Mouse (Mus musculus) right cerebral cortex, postnatal 36 days (tissue): ENCODE measurements around the gene Dab1.

Experiments used
- DNase-seq, 2 experiments: peaks; one replicate each; pipeline ENCODE4 v3.0.0; 2022; ENCODE audit warnings: low spot score in 2 of 2, mixed read lengths in 1 of 2

The Dab1 gene

DNA sequence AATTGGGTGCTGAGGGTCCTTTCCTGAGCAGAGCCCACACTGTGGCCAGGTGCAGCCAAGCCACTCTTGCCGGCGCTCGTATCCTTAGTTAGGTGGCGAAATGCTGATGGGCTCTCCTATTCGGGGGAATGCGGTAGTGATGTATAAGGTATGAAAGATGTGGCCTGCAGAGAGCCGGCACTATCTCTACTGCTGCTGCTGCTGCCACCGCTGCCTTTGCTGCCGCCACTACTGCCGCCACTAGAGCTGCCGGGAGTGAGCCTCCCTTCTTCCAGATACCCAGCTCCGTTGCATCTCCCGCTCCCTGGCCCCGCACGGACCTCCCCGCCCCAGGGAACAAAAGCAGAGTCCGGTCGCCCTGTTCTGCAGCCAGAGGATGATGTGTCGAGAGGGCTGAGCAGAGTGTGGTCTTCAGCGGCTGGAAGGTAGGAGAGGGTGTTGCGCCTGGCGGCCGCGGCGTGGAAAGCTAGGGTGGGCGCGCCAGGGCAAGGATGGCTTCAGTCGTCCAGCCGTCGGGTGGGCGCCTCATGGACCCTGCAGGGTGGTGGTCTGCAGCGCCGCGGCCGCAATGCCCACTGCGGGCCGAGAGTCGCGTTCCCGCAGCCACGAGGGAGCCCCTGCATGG, at the start of gene Dab1:
TSS of gene Dab1 (plus strand) at position 39 of the 625 bp plus-strand sequence.
- peak; percentile 59 to 72 for DNase-seq

- no peak for DNase-seq
Observed at GRCm38 (mm10) chr4:103571721-103572352, 47.3 kb upstream of the Dab1 start.

DNA sequence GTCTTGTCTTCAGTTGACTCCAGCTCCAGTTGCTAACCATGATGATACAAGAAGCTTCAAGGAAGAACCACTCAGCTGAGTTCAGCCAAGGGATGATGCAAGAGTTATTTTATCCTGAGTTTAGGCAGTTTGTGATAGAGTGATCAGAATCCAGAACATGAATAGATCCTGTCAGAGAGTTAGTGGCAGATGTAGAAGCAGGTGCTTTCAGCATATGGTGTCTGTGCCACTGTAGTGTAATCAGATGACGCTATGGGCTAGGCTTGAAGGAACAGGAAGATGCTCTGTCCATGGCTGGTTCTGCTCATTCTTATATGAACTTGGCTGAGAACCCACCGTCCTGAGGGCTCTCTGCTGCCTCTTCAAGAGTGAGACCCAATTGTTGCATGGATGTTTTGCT, 43.6 kb upstream of the Dab1 start:
- no peak for DNase-seq

GRCm38 (mm10) chr4:103576305-103576704, 42.9 kb upstream of the Dab1 start:
- no peak for DNase-seq

- no peak for DNase-seq
Observed at GRCm38 (mm10) chr4:103577111-103577815, 41.9 kb upstream of the Dab1 start.

DNA sequence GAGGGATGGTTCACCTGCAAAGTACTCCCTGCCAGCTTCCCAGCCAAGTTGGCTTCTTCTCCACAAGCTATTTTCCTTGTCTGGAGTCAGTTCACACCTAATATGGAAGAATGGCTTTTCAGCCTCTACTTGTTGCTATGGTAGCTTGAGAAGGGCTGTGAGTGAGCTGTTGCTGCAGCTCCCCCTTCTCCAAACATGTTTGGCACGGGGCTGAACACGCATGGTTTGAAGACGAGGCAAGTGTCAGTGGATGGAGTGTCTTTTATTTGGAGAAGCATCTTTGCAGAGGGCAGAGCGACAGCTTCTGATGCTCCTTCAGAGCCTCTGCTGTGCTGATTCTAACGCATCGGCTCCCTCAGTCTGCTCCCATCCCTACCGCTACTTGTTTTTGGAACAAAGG, 41.3 kb upstream of the Dab1 start:
- no peak for DNase-seq

DNA sequence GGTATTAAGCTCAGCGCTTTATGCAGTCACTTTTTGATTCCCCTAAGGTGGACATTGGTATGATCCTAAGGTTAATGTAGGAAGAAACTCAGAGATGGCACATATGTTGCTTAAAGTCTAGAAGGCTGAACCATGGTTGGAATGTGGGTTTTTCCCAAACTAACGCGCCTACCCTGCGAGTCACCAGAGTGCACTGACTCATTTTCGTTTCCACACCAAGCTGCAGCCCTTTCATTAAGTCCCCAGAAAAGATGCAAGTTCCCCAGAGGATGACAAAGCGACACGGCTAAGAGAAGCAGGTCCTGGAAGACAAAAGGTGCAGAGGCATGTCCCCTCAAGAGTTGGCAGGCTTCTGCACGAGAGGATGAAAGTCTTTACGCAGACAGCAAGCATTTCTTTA, 39.1 kb upstream of the Dab1 start:
- no peak for DNase-seq

- no peak for DNase-seq
Observed at GRCm38 (mm10) chr4:103615011-103615410, 4.1 kb upstream of the Dab1 start.

GRCm38 (mm10) chr4:103619946-103620371, 800 bp downstream of the Dab1 start:
- peak; percentile 13 to 23 for DNase-seq

- peak in 1 of 2 experiments; percentile 18 for DNase-seq
Observed at GRCm38 (mm10) chr4:103620590-103621155, 1.5 kb downstream of the Dab1 start.

- DNase-seq: no peak
Observed at GRCm38 (mm10) chr4:103621586-103621985, 2.4 kb downstream of the Dab1 start.

DNA sequence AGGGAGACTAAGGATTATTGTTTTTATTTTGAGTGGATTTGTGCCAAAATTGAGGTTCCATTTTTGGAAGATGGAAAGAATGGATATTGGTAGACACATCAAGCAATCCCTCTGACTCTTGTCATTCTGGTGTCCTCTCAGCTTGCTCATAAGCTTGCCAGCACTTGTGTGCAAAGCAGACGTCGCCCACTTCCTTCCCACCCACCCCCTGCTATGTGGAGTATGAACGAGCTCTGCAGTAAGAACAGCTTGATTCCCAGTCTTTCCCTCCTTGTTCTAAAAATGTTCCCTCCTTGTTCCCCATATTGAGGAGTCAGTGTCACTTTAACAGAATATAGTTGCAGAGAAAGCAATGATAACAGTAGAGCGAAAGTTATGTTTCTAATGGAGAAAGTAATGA, 11.0 kb downstream of the Dab1 start:
- peak; percentile 28 to 64 for DNase-seq

DNA sequence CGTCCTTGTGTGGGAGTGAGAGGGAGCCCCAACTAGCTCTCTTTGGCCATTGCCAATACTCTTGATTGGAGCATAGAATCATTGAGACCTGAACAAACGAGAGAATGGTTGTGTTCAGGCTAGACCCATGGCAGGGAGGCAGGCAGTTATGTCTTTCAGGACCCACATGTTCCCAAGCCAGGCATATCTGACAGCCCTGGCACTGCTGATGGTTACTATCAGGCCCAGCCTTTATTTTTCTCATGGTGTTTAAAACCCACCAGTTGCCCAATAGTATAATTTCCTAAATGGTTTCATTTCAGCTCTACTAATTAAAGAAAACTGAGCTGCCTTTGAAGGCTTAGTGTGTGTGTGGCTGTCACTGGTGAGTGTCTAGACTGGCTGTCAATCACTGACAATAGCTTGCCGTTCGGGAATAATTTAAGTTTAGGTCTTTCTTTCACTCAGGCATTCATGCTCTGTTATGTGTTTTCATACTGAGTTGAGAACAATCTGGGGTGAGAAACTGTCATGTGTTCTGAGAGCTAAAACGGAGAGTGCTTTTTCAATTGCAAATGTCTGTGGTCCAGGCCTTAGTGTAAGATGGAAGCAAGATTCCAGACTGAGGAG, 17.1 kb downstream of the Dab1 start:
- no peak for DNase-seq

GRCm38 (mm10) chr4:103648209-103648896, 29.2 kb downstream of the Dab1 start:
- DNase-seq: no peak

DNA sequence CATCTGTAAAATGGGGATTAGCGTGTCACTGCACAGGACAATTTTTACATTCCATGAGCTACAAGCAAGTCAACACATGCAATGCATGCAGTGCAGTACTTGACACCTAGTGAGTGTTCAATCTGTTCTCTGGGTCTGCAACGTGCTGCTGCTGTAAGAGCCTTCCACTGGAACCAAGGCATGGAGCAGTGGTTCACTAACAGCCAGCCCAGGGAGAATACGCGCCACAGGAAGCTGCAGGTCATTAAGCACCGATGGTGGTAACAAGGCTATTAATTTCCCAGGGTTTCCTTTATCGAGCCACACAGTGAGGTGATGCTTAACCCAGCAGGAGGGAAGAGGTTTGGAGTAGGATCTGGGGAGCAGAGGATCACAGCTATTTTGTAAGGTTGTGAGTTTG, 36.6 kb downstream of the Dab1 start:
- no peak for DNase-seq

DNA sequence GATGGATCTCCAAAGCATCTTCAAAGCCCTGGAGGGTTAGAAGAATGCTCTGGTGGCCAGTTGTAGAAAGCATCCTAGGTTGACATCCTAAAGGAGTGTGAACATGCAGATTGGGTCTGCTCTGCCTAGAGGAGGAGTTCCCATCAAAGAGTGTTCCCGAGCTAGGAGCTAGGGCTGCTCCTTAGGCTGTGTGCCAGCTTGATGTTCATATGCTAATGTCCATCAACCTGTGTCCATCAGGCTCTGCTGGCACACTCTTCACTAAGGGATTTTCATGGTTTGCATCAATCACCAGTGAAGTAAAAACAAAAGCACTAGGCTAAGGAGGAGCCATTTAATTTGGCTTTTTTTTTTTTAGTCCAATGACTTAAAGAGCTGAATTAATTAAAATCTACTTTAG, 42.2 kb downstream of the Dab1 start:
- DNase-seq: no peak

DNA sequence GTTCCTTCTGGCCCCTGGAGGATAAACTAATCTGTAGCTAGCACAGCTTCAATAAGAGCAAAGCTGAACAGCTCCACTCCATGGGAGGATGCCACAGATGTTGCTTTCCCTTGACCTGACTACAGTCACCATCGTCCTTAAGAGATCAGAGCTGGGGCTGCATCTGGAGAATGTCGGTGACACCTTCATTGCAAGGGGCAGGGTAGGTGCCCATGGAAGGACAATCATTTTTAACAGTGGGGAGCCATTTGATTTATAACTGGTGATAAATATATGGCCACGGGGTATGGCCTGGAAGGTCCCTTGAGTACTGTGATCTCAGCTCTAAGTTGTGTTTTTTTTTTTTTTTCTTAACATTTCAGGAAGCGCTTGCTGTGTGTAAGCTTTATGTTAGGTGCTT, 48.3 kb downstream of the Dab1 start:
- DNase-seq: no peak

DNA sequence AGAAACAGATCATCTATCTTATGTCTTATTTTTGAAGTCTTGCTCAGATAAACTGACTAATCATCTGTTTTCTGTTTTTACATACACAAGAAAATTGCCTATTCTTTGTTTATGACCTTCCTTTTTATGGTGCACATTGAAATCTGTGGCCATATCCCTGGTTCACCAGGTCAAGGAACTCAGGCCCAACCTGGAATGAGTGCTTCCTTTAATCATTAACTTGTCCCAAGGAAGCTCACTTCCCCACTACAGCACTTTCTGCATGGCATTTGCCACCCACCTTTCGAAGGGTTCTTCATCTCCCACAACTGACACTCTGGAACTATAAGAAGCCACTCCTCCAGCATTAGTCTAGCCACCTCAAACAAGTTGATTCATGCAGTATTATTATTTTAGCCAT, 58.0 kb downstream of the Dab1 start:
- no peak for DNase-seq

DNA sequence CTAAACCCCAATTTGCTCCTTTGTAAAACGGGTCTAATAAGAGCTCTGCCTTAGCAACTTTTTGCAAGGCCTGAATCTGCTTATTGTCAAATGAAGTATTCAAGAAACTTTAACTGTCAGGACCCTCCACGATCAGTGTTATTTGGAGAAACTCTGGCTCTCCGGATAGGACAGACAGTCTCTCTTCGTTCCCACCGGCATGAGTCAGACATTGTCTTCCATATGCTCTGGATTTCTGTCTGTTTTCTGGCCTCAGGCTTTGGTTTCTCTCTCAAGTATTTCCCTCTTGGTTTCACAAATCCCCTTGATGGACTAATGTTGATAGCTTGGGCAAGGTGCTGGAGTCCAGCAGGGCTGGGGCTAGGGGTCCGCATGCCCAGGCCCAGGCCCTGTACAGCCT, 59.3 kb downstream of the Dab1 start:
- no peak for DNase-seq

DNA sequence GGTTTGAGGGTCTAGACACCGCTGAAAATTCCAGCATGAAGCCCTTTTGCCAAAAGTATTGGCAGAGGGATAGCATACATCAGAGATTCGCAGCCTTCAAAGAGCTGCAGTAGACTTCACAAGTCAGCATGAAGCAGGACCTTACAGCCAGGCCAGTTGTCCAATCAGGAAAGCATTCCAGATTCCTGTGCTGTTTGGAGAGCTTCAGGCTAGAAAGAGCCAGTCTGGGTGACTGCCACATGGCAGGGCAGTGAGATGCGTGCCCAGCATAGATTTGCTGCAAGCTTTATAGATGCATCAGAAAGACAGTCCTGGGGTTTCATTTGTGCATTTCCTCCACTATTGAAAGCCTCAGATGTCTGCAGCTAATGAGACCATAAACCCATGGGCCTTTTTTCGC, 66.0 kb downstream of the Dab1 start:
- DNase-seq: no peak

DNA sequence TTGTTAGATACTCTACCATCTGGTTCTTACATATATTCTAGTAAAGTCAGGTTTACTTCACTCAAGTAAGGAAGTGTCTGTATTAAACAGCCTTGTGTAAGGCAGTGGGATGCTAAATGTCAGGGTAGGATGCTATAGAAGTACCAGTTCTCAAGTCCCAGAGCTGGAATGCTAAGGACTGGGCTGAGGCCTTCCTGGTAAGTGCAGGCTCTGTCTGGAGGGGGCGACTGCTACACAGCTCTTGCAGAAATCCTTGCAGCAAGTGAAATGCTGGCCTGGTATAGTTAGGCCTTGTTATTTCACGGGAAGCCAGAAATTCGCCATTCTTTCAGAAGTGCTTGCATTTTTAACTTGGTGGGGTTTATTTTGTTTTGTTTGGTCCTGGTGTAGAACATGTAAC, 72.6 kb downstream of the Dab1 start:
- no peak for DNase-seq

DNA sequence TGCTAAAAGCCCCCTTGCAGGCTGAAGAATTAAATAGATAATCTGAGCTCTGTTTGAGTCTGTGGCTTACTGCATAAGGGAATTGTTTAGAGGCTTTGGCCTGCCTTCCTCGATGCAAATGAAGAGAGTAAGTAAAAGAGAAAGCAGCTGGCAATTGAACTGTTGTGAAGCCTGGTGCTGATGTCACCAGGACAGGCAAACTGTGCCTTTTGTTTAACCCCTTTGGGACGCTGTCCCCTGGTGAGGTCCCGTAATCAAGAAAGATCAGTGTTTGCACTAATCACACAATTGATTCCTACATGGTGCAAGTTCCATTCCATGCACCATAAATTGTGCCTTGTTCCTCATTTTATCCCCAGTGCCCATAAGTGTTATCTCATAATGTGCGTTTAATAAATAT, 80.6 kb downstream of the Dab1 start:
- no peak for DNase-seq
